Mouse (Mus musculus) stomach, postnatal 0 days (tissue): Measurements from ENCODE around the gene Eya4. TPM values are rescaled to one million over a fixed set of nuclear protein-coding genes. Genes with fewer than 3 reads are reported as not detected.

Experiments
- ATAC-seq: fragments of 200-750 bp; cut with Nextera tagmentation; 2 replicates; pipeline ENCODE4 v1.8.0; 2017; ENCODE audit not compliant: low FRiP score, low TSS enrichment
- DNase-seq: peaks from one replicate; pipeline ENCODE4 v3.0.0-alpha.2; 2016; ENCODE audit warnings: low spot score
- H3K27ac ChIP-seq: fragments of 300-500 bp; sonication (generic); replicated peaks from 2 replicates; pipeline ENCODE4 v1.5.1; 2014; ENCODE audit warnings: mild to moderate bottlenecking, control low read depth
- H3K27me3 ChIP-seq: fragments of 300-500 bp; sonication (generic); 2 replicates; pipeline ENCODE4 v1.6.1; 2014; ENCODE audit warnings: low read length; ENCODE audit not compliant: control insufficient read depth, insufficient read depth
- H3K36me3 ChIP-seq: fragments of 300-500 bp; sonication (generic); 2 replicates; pipeline ENCODE4 v1.6.1; 2014; ENCODE audit warnings: low read length, mixed read lengths; ENCODE audit not compliant: control insufficient read depth, insufficient read depth
- H3K4me1 ChIP-seq: fragments of 300-500 bp; sonication (generic); replicated peaks from 2 replicates; pipeline ENCODE4 v1.6.1; 2014; ENCODE audit warnings: antibody characterized with exemption; ENCODE audit not compliant: control insufficient read depth, insufficient read depth
- H3K4me2 ChIP-seq: fragments of 300-500 bp; sonication (generic); replicated peaks from 2 replicates; pipeline ENCODE4 v1.6.1; 2014; ENCODE audit warnings: low read depth, mild to moderate bottlenecking, control low read depth, moderate library complexity
- H3K4me3 ChIP-seq: fragments of 300-500 bp; sonication (generic); 2 replicates; pipeline ENCODE4 v1.5.1; 2014; ENCODE audit warnings: low read depth, low read length, control low read depth
- H3K9ac ChIP-seq: fragments of 300-500 bp; sonication (generic); 2 replicates; pipeline ENCODE4 v1.6.1; 2014; ENCODE audit warnings: mild to moderate bottlenecking, low read length, control low read depth, mixed read lengths
- H3K9me3 ChIP-seq: fragments of 300-500 bp; sonication (generic); 2 replicates; pipeline ENCODE4 v1.6.1; 2016; ENCODE audit warnings: low read length; ENCODE audit not compliant: control insufficient read depth
- CTCF ChIP-seq: IDR thresholded peaks from 2 replicates; pipeline ENCODE4 v1.5.1; 2016; ENCODE audit warnings: antibody characterized with exemption, low read depth, mild to moderate bottlenecking, moderate library complexity
- EP300 ChIP-seq: optimal IDR thresholded peaks from 2 replicates; pipeline ENCODE3; 2016; ENCODE audit warnings: antibody characterized with exemption
- WGBS: fragments of 180-500 bp; shearing (Covaris S2); extraction: QIAGEN DNeasy Blood & Tissue Kit; methylation state at CpG from one replicate; pipeline ENCODE4 v1.1.7; 2014; 5-methylcytosine and 5-hydroxymethylcytosine counted together
- polyA plus RNA-seq: library from polyadenylated mRNA; unstranded; fragments of >200 nt; fragmentation: Nextera tagmentation; extraction: Ambion mirVana; gene quantifications from 2 replicates; pipeline ENCODE4 v1.2.1, GENCODE M21; 2015

Eya4 gene
- polyA plus RNA-seq, 1 experiment from 2014 or later = 0.33 TPM

DNA sequence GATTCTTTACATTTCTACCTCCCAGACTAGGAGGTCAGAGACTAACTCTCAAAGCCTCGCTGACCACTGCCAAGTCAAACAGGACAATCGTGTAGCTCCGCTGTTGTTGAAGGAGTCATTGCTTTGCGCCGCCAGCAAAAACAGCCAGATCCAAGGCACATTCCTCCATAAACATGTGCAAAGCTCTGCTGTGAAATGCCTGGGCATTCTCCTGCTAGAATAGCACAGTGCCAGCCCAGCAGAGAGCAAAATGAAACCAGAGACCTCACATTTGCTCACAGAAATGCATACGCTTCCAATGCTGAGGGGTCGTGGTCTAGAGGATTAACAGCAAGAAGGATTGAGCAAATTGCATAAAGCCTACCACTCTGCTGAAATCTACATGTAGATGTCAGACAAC lies 258.1 kb downstream of the Eya4 start:
- Histone ChIP-seq H3K27ac (no peak overlapping the region), H3K36me3 (no peaks in the 10 kb centered on the region), H3K4me1 (no peaks in the 10 kb centered on the region), H3K9ac (no peak overlapping the region), H3K27me3 (no peaks in the 10 kb centered on the region), H3K4me3 (no peak overlapping the region), H3K4me2 (no peak overlapping the region), H3K9me3 (no peaks in the 10 kb centered on the region)
- WGBS = 75% methylated on average over 7 of the region's 7 CpGs
- DNase-seq (no peak), ATAC-seq (no peak)
- TF ChIP-seq CTCF (no peak), EP300 (no peak)

- no peak for DNase-seq
- Histone ChIP-seq H3K36me3 (no peaks in the 10 kb centered on the region), H3K27ac (no peak overlapping the region), H3K4me2 (no peak overlapping the region), H3K4me1 (no peaks in the 10 kb centered on the region), H3K9me3 (no peaks in the 10 kb centered on the region), H3K4me3 (no peak overlapping the region), H3K27me3 (no peaks in the 10 kb centered on the region), H3K9ac (no peak overlapping the region)
- 72% methylated on average over 3 of the region's 3 CpGs for whole genome bisulfite sequencing
- ATAC-seq = no peak
- TF ChIP-seq EP300 (no peak), CTCF (no peak)
Observed at GRCm38 (mm10) chr10:23091552-23091951, 259.0 kb downstream of the Eya4 start.

DNA sequence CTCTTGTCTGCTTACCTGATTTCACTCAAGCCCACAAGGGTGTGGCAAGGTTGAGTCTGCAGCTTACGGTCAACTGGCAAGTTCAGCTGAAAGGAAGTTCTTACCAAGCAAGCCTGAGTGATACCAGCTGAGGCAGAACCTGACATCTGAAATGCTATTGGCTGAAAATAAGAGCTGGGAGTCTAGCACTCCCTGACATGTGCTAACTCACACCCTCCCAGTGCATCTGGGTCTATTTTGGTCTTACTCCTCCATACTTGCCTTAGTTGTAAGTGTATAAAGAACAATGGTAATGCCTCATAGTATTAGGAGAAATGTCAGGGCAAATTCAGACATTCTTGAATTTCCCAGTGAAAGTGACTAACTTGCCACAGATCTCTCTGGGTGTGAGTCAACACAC lies 260.3 kb downstream of the Eya4 start:
- no peaks in the 10 kb centered on the region for H3K27me3 ChIP-seq
- no peaks in the 10 kb centered on the region for H3K9me3 ChIP-seq
- H3K4me3 ChIP-seq = no peak overlapping the region
- ATAC-seq (no peak), DNase-seq (no peak)
- H3K4me2 ChIP-seq = no peak overlapping the region
- no peaks in the 10 kb centered on the region for H3K4me1 ChIP-seq
- H3K36me3 ChIP-seq = no peaks in the 10 kb centered on the region
- H3K9ac ChIP-seq = no peak overlapping the region
- TF ChIP-seq CTCF (no peak), EP300 (no peak)
- 45% methylated on average over 1 of the region's 1 CpGs for WGBS
- H3K27ac ChIP-seq = no peak overlapping the region

- Histone ChIP-seq H3K27ac (no peak overlapping the region), H3K4me2 (no peak overlapping the region), H3K9ac (no peak overlapping the region), H3K27me3 (no peaks in the 10 kb centered on the region), H3K9me3 (no peaks in the 10 kb centered on the region), H3K4me3 (no peak overlapping the region), H3K36me3 (no peaks in the 10 kb centered on the region), H3K4me1 (no peaks in the 10 kb centered on the region)
- DNase-seq (no peak), ATAC-seq (no peak)
- 87% methylated on average over 6 of the region's 6 CpGs for WGBS
- TF ChIP-seq EP300 = no peak
- TF ChIP-seq CTCF = no peak
Observed at GRCm38 (mm10) chr10:23089271-23089670, 261.3 kb downstream of the Eya4 start.

DNA sequence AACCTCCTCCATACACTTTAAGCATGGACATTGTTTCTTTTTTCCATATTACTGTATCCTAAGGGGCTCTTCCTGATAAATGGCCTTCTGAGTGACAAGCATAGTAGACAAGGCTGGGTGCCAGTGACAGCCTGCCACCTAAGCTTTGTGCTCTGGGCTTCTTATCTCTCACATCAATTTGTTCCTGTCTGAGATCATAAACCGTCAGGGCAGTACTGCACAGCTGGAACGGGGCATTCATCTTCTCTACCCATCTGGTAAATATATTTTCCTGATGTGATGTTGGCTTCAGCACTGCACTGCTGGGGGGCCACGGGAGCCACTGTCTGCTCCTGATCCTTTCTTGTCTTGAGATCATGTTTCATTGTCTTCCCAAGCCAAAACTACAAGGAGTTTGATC lies 261.8 kb downstream of the Eya4 start:
- no peak overlapping the region for H3K4me2 ChIP-seq

GRCm38 (mm10) chr10:23086352-23087215 lies 264.0 kb downstream of the Eya4 start:
- Histone ChIP-seq H3K36me3 (no peaks in the 10 kb centered on the region), H3K27me3 (no peaks in the 10 kb centered on the region), H3K4me1 (no peaks in the 10 kb centered on the region), H3K4me2 (no peak overlapping the region), H3K9me3 (no peaks in the 10 kb centered on the region), H3K27ac (no peak overlapping the region), H3K9ac (no peak overlapping the region), H3K4me3 (no peak overlapping the region)
- WGBS = 57% methylated on average over 21 of the region's 21 CpGs
- DNase-seq = peak; percentile 54
- TF ChIP-seq CTCF (peak; percentile 80), EP300 (no peak)
- no peak for ATAC-seq

More for the DNA sequence above, 261.8 kb downstream of the Eya4 start:
- no peak for ATAC-seq
- no peak for DNase-seq
- no peak overlapping the region for H3K9ac ChIP-seq
- H3K4me3 ChIP-seq = no peak overlapping the region
- no peaks in the 10 kb centered on the region for H3K9me3 ChIP-seq
- no peaks in the 10 kb centered on the region for H3K36me3 ChIP-seq
- H3K27me3 ChIP-seq = no peaks in the 10 kb centered on the region
- 27% methylated on average over 3 of the region's 3 CpGs for WGBS
- H3K4me1 ChIP-seq = no peaks in the 10 kb centered on the region
- H3K27ac ChIP-seq = no peak overlapping the region
- TF ChIP-seq CTCF (no peak), EP300 (no peak)
